Mouse (Mus musculus) layer of hippocampus, postnatal 10 days (tissue): Measurements from ENCODE around the gene Sox6. TPM values are rescaled to one million over a fixed set of nuclear protein-coding genes. Genes with fewer than 3 reads are reported as not detected.
"Not testable (repeated sequence)": the region's sequence is repeated elsewhere in the genome, so short reads cannot be mapped to it uniquely, and the experiment has no call there.

Experiments
- DNase-seq, 2 experiments: peaks; one replicate each; pipeline ENCODE4 v3.0.0; 2021; ENCODE audit warnings: low spot score in 2 of 2
- long read RNA-seq: library from polyadenylated mRNA; stranded (forward); transcript quantifications from one replicate; pipeline ENCODE4 v2.0.0, GENCODE M21; 2023
- total RNA-seq, 2 experiments: library from RNA; stranded (reverse); gene quantifications; 2 replicates each; pipeline ENCODE4 v1.2.3; 2021

Sox6 gene
- 10 to 100 TPM; 28.9 to 34.8 TPM for total RNA-seq
- long read RNA-seq, full-length matches to known transcripts = 1 of 8 reads
- long read RNA-seq, partial matches to known transcripts = 0 of 8 reads
- long read RNA-seq, other reads (novel, unspliced or antisense) = 7 of 8 reads

DNA sequence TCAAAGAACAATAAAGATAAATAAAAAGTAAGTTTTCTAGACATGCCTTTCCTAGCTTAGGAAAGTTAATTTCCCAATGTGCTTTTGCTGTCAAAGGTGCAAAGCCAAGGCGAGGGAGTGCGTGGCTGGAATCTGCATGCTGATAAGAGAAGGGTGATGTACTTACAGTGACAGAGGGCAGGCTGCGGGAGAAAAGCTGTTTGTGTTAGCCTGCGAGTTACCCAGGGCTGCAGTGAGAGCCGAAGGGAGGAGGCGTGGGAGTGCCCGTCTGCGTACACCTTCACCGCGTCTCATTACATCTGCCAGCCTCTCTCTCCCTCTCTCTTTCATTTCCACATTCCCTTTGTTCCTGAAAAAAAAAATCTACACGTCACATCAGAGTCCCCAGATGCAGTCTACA lies at the start of gene Sox6:
TSS of gene Sox6 (minus strand) at position 286 of the 400 bp plus-strand sequence.
- DNase-seq = peak in 1 of 2 experiments; percentile 16

DNA sequence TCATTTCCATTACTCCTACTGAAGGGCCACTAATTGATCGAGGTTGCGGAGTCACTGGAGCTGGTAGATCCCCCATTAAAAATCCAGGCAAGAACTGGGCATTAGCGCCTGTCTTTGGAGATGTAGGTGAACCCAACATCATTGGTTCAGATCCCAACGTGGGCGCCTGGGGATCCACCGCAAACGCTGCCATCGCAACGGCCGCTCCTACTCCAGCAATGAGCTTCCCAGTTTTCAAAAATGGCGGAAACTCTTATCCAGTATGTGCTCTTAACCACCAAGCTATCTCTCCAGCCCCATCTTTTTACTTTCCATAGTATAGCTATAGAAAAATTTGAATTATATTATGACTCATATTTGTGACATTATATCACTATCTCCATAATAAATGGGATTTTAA lies 45.8 kb upstream of the Sox6 start, which contains the start of gene Gm4353:
TSS of gene Gm4353 (minus strand) at position 270 of the 400 bp plus-strand sequence.
- DNase-seq = not testable (repeated sequence)

DNA sequence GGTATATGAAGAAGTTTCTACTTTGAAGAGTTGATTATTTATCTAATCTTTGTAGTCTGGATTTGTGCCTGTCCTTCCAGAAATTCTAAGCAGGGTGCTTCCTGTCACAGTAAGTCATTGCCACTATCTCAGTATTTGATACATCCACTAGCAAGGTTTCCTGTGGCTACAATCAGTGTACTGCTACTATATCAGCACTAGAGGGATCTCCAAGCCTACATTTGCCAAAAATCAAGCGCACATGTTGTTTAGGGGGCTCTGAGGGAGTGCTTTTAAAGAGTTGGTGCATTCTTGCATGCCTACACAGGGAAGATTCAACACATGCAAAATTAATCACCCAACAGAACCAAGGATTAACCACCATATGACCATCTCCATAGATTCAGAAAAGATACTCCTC lies 22.1 kb upstream of the Sox6 start:
- no peak for DNase-seq

DNA sequence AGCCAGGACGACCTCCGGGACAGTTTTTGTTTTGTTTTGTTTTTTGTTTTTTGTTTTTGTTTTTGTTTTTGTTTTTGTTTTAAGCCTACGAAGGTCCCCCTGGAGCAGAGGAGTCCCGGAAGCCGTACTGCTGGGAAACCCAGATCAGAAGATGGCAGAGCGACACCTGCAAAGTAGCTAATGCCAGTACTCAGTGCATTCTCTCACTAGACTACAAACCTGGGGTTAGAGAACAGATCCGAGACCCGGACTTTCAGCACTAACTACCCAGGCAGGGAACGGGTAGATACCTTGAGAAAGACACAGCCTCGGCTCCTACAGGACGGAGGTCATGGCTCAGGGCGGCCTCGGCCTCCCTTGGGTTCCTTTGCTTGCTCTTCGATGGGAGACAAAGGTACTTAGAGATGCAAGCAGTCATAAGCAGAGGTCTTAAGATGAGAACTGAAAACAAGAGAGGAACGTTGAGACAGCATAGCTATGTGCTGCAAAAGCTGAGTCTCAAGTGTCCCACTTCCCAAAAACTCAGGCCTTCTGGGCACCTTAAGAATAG lies 1.9 kb upstream of the Sox6 start:
- no peak for DNase-seq

DNA sequence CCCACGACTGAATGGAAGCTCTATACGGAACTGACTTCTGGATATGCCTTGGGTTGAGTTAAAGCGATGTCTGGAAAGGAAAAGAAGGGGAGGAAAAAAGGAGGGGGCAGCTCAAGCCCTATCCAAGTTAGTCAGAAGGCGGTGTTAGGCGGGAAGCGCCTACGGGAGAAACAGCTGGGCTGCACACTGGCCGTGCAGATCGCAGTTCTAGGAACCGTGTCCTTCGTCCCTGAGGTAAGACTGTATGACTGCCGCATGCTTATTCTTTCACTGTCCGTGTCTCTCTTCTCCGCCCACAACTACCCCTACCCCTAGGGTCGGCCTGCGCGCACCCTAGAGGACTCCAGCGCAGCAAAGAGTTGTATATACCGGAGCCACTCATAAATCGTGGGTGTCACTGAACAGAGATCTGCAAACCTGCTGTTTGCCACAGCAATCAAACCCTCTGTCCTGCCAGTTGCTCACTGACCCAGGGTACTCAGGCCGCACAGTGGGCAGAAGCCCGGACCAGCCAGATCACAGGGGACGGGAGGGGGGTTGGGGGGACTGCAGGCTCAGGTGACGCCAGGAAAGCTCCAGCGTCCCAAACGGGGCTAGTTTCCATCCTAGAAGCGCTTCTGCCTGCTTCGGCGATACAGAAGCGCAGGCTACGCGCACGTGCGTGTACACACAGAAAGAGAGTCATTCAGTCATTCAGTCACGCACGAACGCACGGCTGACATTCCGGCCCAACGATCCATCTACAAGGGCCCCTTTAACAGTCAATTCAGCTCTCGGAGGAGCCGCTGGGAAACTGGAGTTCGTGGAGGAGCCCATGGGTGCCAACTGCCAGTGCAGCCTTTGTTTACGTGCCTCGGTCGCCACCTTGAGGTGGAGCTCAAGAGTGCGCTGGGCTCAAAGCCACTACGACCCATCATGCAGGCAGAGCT lies 1.2 kb upstream of the Sox6 start:
- DNase-seq = peak; percentile 92 to 93

DNA sequence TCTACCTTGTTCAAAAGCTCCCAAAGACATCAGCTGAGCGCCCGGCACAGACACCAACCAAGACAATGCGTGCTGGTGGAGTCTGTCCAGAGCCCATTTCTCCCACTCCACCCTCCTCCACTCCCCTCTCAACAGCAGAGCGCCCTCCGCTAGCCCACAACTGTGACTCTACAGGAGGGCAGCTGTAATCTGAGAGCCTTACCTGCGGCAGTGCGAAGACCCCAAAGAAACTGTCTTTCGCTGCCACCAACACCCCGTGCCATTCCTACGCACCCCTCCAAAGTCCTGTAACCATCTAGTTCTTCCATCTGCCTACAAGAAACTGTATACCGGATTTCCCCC lies 571 bp upstream of the Sox6 start, which contains the start of gene 1110004F10Rik:
TSS of gene 1110004F10Rik (plus strand) at position 202 of the 342 bp plus-strand sequence.
- DNase-seq = peak in 1 of 2 experiments; percentile 23

DNA sequence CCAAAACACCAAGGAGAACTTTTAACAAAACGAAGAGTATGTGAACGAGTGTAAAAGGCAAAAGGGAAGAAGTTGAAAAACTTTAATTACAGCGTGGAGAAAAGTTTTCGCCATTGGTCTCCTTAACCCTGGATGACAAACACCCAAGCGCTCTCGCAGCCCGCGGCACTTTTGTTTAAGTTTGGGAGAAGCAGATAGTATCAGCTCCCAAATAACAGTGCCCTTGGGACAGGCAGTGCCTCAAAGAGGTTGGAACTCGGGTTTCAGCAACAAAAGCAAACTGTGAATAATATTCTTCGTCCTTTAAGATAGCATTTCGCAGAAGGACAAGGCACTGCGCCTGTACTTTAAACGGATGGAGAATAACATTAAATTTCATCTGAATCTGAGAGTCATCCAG lies 572 bp downstream of the Sox6 start:
- no peak for DNase-seq

DNA sequence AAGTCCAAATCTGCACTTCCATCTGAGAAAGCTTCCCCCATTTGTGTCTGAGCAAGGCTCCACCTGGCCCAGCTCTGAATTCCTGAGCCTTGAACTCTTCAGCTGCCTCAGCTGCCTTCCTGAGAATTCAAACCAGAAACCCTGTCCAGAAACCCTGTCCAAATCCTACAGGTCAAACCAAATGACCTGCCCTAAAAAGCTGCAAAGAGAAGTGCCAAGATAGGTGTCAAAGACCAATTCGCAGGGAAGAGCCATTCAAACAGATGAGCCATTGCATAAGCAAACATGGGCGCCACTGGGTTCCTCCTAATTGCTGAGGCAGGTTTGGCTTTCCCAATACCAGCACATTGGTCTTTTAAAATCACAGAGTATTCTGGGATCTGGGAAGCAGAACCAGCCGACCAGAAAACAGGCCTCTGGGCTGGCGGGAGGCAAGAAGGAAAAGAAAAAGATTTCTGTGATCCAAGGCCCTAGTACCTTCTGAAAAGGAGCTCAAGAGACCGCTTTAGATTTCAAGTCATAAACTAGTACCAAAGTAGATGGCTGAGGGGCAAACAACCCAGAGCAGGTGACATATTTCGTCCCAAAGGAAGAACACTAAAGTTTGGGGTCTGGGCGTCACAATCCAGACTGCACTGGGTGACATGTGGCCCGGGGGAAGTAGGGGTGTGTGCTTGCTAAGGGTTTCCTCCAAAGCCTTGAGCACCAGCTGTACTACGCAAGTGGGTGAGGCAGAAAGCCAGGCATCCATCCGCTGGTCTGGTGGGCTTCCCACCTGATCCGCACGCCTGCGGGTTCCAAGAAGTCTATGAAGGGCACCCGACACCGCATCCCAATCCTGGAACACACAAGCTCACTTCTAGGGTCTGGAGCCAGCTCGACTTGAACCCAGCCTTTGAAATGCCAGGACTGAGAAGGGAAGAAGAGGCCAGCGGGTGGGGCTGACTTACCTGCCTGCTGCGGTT lies 1.7 kb downstream of the Sox6 start:
- DNase-seq = peak in 1 of 2 experiments; percentile 14

DNA sequence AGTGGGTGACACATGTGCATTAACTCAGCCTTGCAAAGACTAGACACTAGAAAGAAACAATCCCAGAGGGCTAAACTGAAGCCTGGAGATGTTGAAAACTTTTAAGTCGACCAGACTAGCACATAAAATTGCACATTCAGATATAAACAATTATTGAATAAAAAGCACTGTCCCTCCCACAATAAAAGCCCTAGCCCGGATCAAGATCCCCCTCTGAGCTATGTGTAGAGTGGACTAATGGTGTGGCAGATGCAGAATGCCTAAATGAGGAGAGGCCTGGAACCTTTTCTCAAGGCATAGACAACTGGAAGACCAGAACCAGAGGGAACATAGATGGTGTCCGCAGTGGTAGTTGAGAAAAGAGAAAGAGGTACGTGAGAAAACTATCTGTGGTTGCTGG lies 3.1 kb downstream of the Sox6 start:
- DNase-seq = no peak

DNA sequence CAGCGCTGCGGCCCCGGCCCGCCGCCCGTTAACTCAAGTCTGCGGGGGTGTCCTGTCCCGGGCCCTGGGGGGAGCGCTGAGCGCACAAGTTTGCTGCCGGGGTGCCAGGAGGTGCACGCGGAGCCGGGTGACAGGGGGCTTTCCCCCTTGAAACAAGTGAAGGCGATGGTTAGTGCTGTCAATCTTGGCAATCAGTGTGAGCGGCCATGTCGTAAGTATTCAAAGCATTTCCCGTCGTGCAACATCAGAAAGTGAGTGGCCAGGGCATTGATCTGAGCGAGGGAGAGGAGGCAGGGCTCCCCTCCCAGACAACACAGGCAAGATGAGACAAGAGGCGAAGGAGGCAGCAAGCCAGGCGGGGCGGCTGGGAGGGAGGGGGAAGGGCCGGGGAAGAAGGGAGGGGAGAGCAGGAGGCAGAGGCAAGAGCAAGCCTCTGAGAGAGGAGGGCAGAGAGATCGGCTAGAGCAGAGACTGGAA lies 4.3 kb downstream of the Sox6 start:
- DNase-seq = peak; percentile 42 to 63

DNA sequence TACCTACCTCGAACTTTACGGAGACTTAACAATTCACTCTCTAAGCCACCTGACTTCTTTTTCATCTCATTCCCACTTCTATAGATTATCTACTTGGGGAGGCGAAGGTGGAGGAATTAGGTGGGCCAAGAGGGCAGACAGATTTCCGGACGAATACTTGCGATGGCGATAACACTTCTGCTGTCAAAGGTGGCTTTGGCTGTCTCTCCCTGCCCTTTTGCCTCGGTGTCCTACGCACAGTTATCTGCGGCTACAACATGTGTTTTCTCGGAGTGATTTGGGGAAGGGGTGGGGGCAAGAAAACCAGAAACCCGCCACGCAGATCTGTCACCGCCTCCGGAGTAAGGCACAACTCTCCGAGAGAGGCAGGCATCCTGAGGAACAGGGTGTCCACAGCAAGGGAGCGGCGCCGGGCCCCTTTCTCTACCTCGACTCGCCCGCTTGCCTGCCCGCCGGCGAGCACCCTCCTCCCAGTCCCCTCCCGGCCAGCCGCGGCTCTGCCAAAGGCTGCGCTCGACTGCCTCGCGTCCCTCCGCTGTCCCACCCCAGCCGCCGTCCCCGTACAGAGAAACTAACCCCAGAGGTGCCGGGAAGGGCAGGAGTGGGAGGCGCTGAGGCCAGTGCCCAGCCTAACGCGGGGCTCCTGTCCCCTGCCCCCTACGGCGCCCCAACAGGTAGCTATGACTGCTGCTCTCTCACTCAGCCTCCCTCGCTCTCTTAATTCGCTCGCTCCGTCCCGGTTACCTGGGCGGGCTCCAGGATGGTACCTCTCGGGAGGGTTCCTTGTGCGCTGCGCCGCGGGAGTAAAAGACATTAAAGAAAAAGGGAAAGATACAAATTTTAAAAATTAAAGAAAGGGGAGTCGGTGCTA lies 5.0 kb downstream of the Sox6 start:
- DNase-seq = peak; percentile 58 to 74

DNA sequence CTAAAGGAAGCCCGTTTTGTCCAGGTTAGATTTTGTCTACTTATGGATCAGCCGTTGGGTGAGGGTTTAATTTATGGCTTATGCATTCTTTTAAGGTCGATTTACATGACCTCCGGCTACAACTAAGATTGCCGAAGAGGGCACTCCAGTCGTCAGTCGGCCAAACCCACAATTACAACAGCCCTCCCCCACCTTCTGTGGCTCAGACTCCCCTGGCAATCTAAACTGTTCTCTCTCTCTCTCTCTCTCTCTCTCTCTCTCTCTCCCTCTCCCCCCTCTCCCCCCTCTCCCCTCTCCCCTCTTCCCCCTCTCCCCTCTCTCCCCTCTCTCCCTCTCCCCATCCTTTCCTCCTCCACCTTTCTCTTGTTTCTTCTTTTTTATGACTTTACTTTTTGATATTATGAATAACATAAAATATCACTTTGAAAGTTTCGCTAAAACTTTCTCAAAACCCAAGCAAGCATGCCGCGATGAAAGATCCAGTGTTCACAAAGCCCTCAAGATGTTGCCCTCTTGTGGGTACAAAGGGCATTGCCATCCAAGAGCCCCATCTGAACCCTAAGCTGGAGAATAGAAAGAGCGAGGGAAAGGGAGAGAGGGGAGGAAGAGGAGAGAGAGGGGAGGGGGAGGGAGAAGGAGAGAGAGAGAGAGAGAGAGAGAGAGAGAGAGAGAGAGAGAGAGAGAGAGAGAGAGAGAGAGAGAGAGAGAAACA lies 5.8 kb downstream of the Sox6 start:
- peak; percentile 78 to 85 for DNase-seq

DNA sequence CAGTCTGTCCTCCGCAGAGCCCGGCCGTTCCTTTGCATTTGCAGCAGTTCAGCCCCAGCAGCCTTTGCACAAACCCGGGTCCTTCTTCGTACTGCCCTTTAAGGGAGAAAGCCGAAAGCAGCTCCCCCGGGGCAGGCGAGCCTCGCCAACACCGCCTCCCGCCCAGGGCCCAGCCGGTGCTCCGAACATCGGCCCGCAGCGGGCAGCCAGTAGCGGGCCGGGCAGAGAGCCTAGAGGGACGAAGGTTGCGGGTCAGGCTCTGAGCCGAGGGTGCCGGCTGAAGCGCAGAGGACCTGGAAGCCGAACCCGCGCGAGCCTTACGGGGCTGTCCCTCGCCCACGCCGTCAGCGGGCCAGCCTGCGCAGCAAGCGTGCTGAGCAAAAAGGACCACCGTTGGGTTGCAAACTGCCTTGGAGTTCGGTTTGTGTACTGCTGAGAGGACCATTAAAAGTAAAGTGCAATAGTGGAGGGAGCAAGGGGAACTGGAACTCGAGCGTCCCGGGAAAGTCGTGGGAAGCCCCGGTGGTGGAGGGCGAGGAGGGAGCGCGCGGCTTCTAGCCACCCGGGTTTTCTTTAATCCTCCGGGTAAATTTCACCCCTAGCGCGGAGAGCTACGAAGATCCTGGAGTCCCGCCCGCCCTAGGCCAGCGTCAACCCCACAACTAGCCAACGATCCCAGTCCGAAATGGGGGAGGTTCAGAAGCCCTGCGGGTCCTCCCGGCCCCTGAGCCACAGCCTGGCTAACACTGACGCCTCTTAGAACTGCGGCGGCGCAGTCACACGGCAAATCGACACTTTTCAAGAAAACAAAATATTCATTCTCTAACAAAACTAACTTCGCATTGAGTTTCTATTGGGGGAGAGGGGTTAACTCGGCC lies 6.6 kb downstream of the Sox6 start:
- peak; percentile 38 to 56 for DNase-seq

DNA sequence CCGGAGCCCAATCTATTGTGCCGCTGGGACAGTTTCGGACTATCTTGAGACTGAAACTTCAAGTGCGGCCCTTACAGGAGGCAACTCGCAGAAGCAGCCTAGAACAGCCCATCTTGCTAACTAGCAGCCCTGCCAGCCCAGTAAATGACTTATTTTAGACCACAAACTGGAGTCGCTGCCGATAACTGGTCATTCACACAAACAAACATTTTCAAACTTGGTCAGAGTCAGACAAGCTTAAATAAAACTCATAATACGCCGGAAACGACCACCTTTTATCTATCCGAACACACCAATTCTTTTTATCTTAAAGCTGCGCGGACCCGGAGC lies 7.2 kb downstream of the Sox6 start:
- DNase-seq = no peak

DNA sequence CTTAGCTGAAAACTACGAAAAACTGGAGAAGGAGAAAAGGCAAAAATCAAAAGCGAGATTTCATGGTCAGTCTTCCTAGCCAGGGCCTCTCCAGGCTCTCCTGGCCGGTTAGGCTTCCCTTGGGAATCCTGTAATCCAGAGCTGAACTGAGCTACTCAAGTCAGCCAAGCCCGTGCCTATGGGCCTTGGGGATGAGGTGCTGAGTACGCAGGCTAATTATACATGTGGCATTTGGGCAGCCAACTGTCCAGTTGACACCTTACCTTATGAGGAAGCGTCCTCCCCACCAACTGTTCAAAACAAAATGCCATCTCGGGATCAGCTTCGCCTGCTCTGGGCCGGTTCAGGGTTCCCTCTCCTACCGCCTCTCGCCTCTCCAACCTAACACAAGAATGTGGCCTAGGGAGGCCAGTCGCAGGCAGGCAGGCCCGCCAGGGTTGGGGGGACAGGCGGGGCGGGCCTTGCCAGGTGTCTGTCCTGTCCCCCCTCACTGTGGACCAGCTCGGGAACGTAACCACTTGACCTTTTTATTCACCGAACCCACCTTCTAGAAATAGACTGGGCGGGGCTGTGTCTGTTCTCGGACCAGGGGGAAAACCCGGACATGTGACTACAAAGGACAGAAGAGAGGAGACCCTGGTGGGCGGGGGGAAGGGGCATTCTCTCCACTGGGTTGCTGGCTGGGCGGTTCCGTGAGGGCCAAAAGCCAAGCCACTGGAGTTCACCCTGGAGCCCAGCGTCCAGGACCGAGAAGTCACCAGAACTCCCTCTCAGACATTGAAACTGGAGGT lies 7.8 kb downstream of the Sox6 start:
- peak; percentile 40 to 55 for DNase-seq

DNA sequence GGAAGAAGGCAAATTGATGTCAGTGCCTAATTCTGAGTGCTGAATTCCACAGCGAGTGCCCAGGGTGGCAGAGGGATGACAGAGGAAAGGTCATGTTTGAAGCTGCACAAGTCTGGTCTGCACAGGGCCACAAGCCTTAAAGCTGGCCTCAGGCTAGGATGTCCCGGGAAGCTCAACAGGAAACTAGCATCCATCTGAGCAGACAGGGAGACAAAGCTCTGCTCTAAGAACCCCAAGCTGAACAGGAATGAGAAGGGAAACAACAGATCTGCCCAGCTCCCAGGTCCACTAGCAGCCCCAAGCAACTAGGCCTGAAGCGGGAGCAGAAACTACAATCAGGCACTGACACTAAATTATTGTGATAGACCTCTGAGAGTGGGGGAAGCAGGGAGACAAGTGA lies 8.6 kb downstream of the Sox6 start:
- DNase-seq = peak; percentile 25 to 34

DNA sequence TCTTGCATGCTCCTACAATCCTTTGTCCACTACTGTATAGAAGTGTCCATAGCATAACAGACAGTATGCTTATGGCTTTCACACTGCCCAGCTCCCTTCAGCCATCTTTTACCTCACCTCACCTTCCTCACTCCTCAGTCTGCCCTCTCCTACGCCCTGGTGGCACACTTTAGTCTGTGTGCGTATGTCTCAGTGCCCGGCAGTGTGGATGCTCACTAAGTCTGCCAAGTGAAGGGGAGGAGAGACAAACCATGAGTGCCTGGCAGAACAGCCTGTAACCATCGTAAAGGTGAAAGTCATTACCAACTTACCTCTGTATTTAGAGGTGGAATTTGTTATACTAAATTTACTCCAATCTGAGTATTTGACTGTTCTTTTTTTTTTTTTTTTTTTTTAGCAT lies 35.9 kb downstream of the Sox6 start:
- DNase-seq = no peak
